Mouse (Mus musculus) lung, adult 2 months (tissue): ENCODE measurements around the gene Gcn1l1.

Source experiments
- CTCF ChIP-seq: fragments of 200-500 bp; IDR thresholded peaks from 2 replicates; pipeline ENCODE4 v1.5.1; 2011; ENCODE audit warnings: mild to moderate bottlenecking, low read length, control low read depth; ENCODE audit not compliant: insufficient read depth
- POLR2A ChIP-seq: fragments of 200-500 bp; IDR thresholded peaks from 2 replicates; pipeline ENCODE4 v1.6.1; 2011; ENCODE audit warnings: low read depth, mild to moderate bottlenecking, control low read depth, low read length, borderline replicate concordance; ENCODE audit errors: extremely low read depth

GRCm38 (mm10) chr5:115669974-115670373 is 104.9 kb downstream of the Gcn1l1 start:
- TF ChIP-seq POLR2A (no peak), CTCF (no peak)
